Mouse (Mus musculus) R1 (cell line): ENCODE results near the gene Nol12.

Source experiments
- DNase-seq: peaks from one replicate; pipeline ENCODE4 v3.0.0-alpha.2; 2018; ENCODE audit warnings: low read depth, low spot score

Nol12 gene

GRCm38 (mm10) chr15:78934784-78935320 lies at the start of gene Nol12:
Gene Nol12 (plus strand): TSS chr15:78934933.
- peak; percentile 96 for DNase-seq

- DNase-seq: peak; percentile 53
Measured at GRCm38 (mm10) chr15:78889401-78889853, 45.3 kb upstream of the Nol12 start.

- no peak for DNase-seq
Measured at GRCm38 (mm10) chr15:78892440-78892839, 42.3 kb upstream of the Nol12 start.

GRCm38 (mm10) chr15:78894726-78895125 lies 40.0 kb upstream of the Nol12 start:
- DNase-seq: no peak

- no peak for DNase-seq
Measured at GRCm38 (mm10) chr15:78895741-78896140, 39.0 kb upstream of the Nol12 start.

GRCm38 (mm10) chr15:78896149-78896548 lies 38.6 kb upstream of the Nol12 start:
- DNase-seq: peak; percentile 63

GRCm38 (mm10) chr15:78897488-78897887 lies 37.2 kb upstream of the Nol12 start:
- peak; percentile 59 for DNase-seq

GRCm38 (mm10) chr15:78898507-78899001 lies 36.2 kb upstream of the Nol12 start:
- DNase-seq: no peak

- DNase-seq: no peak
Measured at GRCm38 (mm10) chr15:78899409-78899739, 35.4 kb upstream of the Nol12 start, which contains the start of gene Gm49510. Gene Gm49510 (plus strand): TSS chr15:78899667.

- DNase-seq: peak; percentile 74
Measured at GRCm38 (mm10) chr15:78899740-78900584, 34.8 kb upstream of the Nol12 start, which contains the start of gene Sh3bp1. Gene Sh3bp1 (plus strand): TSS chr15:78899768.

- DNase-seq: no peak
Measured at GRCm38 (mm10) chr15:78900585-78901421, 33.9 kb upstream of the Nol12 start.

GRCm38 (mm10) chr15:78901422-78901789 lies 33.3 kb upstream of the Nol12 start:
- DNase-seq: peak; percentile 50

GRCm38 (mm10) chr15:78903243-78903642 lies 31.5 kb upstream of the Nol12 start:
- peak; percentile 84 for DNase-seq

GRCm38 (mm10) chr15:78908399-78908798 lies 26.3 kb upstream of the Nol12 start:
- DNase-seq: peak; percentile 57

GRCm38 (mm10) chr15:78908982-78909381 lies 25.8 kb upstream of the Nol12 start:
- DNase-seq: peak; percentile 49

- peak; percentile 61 for DNase-seq
Measured at GRCm38 (mm10) chr15:78912040-78912439, 22.7 kb upstream of the Nol12 start.

GRCm38 (mm10) chr15:78913632-78914090 lies 21.1 kb upstream of the Nol12 start, which contains the start of gene Pdxp:
Gene Pdxp (plus strand): TSS chr15:78913919.
- peak; percentile 99 for DNase-seq

- DNase-seq: peak; percentile 79
Measured at GRCm38 (mm10) chr15:78914091-78914822, 20.5 kb upstream of the Nol12 start.

GRCm38 (mm10) chr15:78914823-78915659 lies 19.7 kb upstream of the Nol12 start:
- DNase-seq: no peak

- DNase-seq: peak; percentile 91
Measured at GRCm38 (mm10) chr15:78915660-78916017, 19.1 kb upstream of the Nol12 start.
